Mouse (Mus musculus) G1E-ER4 (cell line): Measurements from ENCODE around the gene Rsph3b. TPM values are rescaled to one million over a fixed set of nuclear protein-coding genes. Genes with fewer than 3 reads are reported as not detected.

ENCODE experiments used
- GATA1 ChIP-seq: IDR thresholded peaks from one replicate; pipeline ENCODE4 v1.8.0; 2012; ENCODE audit warnings: low read length, inconsistent platforms
- polyA plus RNA-seq: library from polyadenylated mRNA; stranded (reverse); fragments of >175 nt; gene quantifications from 2 replicates; pipeline ENCODE4 v1.2.3, GENCODE M21; 2012

Rsph3b gene
- polyA plus RNA-seq, 1 experiment, result 29.1 TPM

- TF ChIP-seq GATA1, result no peak
Observed at GRCm38 (mm10) chr17:6863521-6863920, 85.0 kb downstream of the Rsph3b start.

- TF ChIP-seq GATA1, result no peak
Observed at GRCm38 (mm10) chr17:6862040-6862780, 86.3 kb downstream of the Rsph3b start.

DNA sequence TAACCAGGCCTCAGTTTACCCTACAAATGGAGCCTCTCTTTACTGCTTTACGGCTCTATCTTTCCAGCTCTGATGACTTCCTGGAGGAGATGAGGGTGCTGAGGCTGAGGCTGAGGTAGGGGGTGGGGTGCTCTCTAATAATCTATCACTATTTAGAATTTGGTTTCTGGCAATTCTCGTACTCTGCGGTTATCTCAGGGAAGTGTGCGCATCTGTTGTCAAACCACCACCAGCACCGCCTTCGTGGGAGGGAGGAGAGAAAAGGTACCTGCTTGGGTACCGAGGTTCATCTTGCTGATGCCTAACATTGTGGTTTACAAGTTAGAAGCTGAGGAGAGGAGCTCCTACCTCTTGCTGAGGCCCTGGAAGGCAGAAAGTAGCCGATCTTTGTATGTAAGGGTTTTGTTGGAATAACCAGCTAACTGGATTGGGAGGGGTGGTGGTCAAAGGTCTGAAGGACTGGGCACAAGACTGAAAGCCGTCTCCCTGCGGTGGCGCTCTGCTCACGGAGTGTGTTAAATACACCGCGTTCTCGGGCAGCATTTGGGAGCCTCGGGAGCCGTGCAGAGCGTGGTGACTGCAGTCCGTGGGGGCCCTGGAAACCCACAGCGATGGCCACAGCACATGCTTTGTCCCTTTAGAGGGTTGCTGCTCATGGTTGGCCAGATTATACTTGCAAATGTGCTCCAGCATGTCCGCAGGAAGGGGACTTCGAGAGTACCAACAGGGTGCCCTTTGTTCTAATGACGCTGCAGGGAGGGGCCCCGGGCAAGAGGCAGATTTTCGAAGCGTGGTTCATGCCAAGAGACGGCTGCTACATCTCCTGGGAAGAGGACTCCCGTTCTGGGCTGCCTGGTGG lies 87.1 kb downstream of the Rsph3b start:
- no peak for TF ChIP-seq GATA1

DNA sequence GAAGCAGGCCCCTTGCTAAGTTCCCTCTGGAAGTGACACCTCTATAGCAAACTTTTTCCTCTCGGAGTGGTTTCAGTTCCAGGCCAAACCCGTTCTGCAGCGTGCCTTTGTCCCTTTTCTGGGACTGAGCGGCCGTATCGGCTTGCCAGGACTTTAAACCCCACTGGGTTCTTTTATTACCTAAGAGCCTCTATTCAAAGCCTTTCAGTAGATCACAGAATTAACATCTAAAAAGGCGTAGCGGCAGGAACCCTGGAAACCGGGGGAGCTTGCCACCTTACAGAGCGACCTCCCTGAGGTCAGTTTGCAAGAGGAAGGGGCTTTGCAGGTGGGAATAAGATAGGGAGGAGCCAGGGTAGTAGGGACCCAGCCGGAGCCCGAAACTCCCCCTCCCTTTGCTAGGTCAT lies 88.0 kb downstream of the Rsph3b start:
- TF ChIP-seq GATA1, result no peak

- no peak for TF ChIP-seq GATA1
Observed at GRCm38 (mm10) chr17:6860067-6860466, 88.4 kb downstream of the Rsph3b start.

Other genes starting within 250 kb of the Rsph3b start
- 304 and 336 TPM in 2 replicates for gene Ezr, start 165.9 kb downstream of the Rsph3b start, polyA plus RNA-seq
- gene Tagap1, start 12.5 kb upstream of the Rsph3b start, polyA plus RNA-seq, result 4.1 and 4.6 TPM in 2 replicates
- 2.4 and 94.2 TPM in 2 replicates for gene Rnaset2b, start 22.0 kb upstream of the Rsph3b start, polyA plus RNA-seq
- 0.03 TPM in 1 of 2 replicates, not detected in the other for gene Gm49721, start 30.2 kb upstream of the Rsph3b start, polyA plus RNA-seq
- not detected in 2 replicates for gene Gm1604a, start 76.9 kb upstream of the Rsph3b start, polyA plus RNA-seq
- 0.02 TPM in 1 of 2 replicates, not detected in the other for gene Rps6ka2, start 221.4 kb upstream of the Rsph3b start, polyA plus RNA-seq